Mouse (Mus musculus): Measurements from ENCODE around the gene Tmem242.
A peak's percentile ranks its signal among the peaks of the same experiment; 100 is the strongest.

The Tmem242 gene

DNA sequence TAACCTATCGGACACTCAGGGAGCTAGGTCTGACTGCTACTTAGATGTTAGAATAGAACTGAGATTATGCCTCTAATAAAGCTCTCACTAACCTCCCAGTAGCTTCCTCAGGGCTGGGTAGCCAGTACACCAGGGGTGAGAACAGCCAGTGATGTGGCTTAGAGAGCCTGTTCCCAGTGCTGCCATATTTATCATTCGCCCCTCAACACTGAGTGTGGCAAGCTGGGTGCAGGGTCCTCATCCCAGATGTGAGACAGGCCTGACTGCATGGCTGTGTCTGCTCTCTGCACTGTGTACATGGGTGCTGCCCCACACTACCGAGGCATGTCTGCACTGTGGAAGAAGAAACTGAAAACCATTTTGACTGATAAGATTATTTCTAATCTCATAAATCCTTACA is 26.0 kb downstream of the Tmem242 start:
- DNase-seq, result no peak

DNA sequence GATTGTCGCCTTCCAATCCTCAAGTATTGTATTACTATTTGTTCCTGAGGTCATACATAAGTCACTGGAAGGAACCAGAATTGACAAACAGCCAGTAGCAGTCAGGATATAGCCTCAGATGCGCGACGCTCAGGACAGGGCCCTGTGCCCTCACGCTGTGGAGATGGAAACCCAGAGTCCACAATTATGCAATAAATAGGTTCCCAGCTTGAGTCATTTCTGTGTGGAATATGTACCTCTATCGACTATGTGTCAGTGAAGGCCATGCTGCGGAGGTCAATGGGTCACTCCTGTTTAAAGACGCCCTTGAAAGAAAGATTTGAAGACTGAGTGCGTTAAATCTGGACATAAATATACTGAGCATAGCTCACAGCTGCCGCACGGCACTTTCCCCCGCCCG is 26.7 kb downstream of the Tmem242 start:
- DNase-seq, result no peak

DNA sequence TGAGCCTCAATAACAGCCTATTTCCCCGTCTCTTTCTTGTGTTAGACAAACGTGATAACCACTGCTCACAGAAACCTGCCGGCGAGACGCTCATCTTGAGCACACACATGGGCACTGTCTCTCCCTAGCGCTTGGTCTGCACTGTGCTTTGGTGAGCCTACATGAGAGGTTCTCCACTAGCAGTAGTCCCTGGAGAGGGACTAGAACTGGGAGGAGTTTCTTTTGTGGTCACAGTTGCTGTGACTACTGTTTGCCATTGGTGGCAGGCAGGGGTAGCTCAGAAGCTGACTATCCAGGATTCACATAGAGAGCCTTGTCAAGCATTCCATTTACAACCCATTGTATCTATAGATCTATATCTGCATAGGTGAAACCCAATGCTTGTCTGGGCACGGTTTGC is 27.3 kb downstream of the Tmem242 start:
- no peak for DNase-seq

DNA sequence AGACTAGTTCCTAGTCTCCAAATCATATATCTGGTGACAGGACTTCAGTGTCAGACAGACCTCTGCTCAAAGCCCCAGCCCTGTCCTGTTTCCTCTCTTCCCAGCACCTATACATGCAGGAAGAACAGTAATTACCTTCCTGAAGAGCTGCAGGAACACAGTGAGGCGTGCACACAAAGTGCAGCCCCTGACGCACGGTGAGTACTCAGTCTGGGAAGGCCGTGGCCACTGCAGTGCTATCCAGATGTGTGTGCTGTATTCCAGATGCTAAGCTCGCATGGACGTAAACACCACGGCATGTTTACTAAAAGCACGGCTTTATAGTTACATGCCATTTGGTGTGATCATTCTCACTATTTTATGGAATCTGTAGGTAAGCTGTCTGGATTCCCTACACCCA is 27.8 kb downstream of the Tmem242 start:
- DNase-seq, result no peak

DNA sequence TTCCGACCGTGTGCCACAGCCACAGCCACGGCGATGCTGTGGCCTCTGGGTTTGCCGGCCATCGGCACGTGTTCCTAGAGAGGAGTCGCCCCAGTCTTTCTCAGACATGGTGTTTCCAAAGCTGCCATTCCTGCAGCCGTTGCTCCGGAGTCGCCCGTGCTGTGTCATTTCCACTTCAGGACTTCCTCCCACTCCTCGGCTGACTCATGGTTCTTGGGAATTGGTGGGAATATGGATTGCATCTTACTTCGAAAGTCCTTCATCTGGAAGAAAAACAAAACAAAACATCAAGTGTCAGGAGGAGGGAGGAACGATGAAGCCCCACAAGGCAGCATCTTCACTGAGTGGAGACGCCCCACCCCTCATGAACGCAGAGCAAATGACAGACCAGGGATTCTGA is 28.9 kb downstream of the Tmem242 start:
- DNase-seq, result no peak

DNA sequence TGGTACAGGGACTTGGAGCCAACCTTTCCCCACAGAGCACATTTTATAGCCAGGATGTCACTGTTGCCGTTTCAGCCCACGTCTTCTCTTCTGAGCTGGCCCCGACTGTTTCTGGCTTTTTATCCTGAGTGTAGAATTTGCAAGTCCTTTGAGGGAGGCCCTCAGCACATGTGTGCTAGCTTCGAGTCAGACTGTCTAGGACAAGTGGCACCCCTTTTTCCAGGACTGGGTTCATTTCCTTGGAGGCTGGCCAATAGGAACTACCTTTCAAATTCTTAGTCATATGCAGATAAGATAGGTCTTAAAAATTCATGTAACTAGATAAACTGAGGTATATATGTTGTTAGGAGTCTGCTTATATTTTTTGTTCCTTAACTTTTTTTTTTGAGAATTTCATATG is 29.7 kb downstream of the Tmem242 start:
- DNase-seq, result no peak

DNA sequence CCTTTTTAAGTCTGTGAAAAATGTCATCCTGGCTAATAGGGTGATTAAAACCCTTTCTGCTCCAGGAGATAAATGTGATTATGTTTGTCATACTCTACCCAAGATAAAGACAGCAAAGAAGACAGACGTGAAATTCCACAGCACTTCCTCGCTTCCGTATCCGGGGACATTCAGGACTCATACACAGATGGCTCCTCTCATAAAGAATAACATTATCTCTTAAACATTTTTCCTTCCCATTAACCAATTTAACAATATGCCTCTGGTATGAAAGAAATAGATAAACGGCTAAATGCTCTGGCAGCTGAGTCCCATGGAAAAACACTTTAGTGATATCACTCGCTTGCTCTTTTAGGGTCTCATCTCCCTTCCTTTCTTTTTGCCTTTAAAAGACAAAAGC is 33.0 kb downstream of the Tmem242 start:
- DNase-seq, result no peak

DNA sequence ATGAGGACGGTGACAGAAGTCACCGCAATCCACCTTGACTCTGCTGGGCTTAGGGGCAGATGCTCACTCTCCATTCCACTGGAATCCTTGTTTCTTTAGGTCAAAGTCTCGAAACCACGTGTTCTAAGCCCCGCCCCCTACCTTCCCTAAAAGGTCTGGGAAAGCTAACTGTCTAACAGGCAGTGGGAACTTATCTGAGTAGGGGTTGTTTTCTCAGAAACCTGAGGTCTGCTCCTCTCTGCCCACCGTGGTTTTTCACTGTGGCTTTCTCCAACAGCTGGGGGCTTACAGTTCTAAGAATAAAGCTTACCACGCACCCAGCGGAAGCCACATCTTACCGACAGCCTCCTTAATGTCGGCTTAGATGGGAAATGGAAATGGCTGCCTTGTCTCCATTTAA is 33.5 kb downstream of the Tmem242 start:
- peak; percentile 19 to 49 for DNase-seq

DNA sequence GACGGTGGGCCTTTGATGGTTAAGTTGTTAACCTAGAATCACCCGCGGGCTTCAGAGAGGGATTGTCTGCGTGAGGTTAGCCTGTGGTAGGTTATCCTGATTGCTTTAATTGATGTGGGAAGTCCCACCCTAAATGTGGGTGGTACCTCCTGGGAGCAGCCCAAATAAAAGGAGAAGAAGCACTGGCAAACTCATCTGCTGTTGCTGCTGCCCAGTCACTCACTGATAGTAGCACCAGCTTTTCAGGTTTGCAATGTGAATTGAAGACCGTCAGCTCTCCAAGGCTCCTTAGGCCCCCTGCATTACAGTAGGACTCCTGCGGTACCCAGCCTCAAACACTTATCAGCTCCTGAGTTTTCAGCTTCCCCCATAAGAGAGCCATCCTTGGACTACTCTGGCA is 36.2 kb downstream of the Tmem242 start:
- no peak for DNase-seq

DNA sequence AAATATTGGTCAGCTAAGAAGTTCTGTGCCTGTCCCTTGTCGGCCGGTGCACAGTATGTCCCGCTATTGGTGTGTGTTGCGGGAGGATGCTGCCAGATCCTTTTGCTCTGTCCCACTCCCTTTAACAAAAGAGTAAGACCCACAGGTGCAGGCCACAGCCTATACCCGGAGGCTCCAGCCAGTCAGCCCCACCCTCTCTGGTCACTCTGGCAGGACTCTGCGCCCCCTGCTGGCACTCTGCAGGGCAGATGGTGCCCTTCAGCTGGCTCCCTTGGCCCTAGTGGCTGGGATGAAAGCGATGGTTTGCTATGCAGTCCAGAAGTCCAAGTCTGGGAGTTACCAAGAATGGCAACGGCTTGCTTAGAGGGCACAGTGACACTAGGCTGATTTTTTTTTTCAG is 37.4 kb downstream of the Tmem242 start:
- DNase-seq, result peak; percentile 27 to 30

DNA sequence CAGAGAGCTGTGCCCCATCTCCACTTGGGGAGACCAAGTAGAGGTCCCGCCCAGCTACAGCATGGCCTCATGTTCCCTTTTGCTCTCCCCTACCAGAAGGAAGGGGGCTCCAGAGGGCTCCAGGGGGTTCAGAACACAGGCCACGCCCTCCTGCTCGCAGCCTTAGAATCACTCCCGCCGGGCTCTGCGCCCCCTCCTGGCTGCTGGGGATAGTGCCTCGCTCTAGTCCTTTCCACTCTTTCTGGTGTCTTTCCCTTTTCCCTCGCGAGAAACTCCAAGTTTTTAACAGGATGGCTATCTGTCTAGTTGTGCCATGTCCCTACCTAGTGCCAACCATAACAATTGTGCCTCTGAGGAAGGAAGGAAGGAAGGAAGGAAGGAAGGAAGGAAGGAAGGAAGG is 38.0 kb downstream of the Tmem242 start:
- DNase-seq, result peak; percentile 28 to 32

DNA sequence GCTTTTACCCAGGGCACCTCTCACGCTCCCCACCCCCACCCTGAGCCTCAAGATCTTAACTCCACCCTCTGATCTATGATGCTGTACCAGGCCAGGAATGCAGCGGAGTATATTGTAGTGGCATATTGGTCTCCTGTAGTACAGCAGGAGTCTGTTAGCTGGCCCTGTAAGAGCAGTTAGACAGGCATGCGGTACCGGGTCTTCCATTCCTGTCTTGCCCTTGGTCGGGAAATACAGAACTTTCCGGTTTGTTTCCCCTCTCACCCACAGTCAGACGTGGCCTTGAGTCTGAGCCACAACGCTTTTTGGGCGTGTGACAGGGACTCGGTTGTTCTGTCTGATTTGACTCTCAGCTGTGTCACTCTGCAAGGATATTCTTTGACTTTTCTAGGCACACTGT is 38.8 kb downstream of the Tmem242 start:
- DNase-seq, result no peak

DNA sequence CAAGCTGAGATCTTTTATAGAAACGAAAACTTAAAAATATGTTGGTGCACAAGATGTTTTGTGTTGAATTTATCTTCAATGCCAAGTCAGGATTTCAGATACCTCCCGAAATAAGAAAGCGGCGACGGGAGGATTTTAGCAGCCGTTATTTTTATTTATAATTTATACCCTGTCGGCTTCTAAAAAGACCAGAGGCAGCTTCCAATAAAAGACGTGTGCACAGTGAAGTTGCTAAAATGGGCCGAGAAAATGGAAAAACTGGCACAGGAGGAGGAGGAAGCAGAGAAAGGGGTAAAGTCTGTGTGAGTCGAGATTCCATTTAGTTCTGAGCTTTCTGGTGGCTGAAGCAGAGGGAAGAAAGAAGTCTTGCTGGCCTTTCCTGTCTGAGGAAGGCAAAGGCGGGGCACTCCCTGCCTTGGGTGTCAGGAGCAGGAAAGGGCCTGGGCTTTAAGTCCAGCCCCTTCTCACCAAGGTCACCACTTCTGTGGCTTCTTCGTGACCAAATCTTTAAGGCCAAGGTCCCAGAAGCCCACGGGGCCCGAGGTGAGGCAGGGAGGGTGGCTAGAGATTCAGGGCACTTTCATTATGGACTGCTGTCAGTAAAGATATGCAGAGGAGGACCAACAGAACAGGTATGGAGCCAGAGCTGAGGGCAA is 39.5 kb downstream of the Tmem242 start:
- DNase-seq, result no peak

DNA sequence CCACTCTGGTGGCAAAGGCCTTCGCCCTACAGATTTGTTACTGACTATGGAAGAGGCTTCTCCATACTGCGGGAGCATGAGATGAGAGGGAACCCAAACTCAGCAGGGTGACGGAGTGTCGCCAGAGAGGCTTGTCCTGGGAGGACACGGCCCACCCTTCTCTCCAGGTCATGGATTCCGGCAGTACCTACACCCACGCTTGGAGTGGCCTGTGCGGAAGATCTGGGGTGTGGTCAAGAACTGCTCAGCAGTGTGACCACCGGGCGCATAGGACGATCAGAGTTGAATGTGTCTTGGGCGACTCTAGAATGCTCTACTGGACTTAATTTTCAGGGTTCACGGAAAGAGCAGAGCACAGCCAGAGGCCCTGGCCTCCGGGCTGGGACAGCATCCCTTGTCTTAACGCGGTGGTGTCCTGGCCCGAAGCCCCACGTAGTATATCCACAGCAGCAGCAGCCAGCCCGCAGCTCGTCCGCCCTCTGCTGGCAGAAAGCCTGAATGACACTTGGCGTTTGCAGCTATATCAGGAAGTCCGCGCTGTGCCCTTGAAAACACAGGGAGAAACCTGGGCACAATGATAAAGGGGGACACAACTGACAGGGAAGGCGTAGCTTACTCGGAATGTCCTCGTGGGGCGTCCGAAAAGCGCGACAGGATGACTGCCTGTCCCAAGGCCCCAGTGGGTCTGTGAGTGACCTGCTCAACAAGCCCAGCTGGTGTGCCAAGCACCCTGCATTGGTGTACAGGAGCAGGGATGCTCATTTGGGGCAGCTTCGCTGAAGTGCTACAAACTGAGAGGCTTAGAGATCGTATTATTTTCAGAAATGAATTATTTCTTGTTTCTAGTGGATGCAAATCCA is 42.7 kb downstream of the Tmem242 start:
- DNase-seq, result peak; percentile 42 to 53

DNA sequence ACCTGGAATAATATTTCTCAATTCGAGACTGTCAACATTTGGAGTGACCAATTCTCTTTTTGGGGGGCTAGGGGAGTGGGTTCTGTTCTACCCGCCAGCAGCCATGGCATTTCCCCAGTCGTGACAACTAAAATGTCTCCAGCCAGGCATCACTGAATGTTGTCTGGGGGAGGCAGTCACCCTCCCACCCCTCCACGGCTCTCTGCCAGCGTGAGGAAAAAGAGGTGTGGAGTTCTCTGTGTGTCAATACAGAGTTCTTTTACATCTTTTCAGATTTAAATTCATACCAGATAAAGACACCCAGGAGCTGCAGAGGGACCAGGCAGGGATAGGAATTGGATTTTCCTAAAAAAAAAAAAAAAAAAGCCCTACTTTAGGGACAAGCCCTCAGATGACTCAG is 43.8 kb downstream of the Tmem242 start:
- no peak for DNase-seq

DNA sequence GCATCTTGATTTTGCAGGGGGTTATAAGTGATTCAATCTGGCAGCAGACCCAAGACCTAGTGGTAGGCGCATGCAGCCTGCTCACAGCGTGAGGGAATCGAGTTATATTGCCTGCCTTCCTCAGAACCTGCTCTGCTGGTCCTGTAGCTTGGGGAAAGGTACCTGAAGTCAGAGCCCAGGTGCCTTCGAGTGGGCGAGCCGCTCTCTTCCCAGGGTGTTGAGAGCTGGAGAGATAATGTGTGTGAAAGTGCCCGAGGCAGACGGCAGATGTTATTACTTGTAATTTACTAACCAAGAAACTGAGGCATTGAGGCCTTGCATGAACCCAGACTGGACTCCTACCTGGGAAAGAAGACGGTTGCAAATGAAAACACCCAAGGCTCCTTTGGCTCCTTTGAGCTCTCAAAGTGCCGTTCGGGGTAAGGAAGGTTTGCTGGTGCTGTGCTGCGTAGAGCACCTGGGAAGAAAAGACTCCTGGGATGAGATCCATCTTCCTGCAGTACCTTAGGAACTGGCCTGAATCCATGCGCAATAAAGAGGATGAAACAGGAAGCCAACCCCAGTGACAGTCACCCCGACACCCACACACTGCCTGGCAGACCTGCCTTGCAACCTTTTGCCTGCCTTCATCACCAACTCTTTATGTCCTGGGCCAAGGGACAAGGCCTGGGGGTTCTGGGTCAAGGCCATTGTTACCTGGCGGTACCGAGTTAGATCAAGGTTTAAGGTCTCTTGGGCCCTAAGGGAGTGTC is 44.4 kb downstream of the Tmem242 start:
- DNase-seq, result no peak

DNA sequence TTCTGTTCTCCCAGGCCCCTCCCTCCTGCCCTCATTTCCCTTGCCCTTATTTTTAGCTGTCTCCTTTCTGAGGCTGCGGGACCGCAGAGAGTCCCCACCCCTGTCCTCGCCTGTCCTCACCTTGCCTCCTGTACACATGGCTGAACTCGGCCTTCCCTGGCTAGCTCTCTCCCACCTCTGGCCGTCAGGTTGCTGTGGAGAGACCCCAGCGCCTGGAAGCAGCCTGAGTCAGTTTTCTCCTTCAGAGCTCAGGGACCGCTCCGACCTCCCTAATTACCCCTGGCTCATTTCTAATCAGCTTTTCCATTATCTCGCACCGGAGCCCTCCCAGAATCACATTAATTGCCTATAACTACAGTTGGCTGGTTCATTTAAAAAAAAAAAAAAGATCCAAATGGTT is 49.4 kb downstream of the Tmem242 start:
- no peak for DNase-seq

DNA sequence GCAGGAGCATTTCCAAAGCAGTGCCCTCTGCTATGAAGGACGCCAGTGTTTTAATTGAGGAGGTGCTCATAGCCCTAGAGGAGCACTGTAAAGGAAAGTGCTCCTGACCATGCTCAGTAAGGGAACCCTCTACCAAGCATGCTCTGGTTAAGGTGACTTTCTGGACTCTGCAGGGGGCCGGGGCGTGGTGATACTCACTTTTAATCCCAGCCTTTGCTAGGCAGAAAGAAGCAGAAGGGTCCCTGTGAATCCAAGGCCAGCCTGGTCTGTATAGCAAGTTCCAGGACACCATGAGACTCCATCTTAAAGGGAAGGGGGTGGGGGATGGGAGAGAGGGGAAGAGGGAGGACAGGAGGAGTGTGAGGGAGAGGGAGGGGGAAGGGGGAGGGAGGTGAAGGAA is 51.7 kb downstream of the Tmem242 start:
- no peak for DNase-seq

DNA sequence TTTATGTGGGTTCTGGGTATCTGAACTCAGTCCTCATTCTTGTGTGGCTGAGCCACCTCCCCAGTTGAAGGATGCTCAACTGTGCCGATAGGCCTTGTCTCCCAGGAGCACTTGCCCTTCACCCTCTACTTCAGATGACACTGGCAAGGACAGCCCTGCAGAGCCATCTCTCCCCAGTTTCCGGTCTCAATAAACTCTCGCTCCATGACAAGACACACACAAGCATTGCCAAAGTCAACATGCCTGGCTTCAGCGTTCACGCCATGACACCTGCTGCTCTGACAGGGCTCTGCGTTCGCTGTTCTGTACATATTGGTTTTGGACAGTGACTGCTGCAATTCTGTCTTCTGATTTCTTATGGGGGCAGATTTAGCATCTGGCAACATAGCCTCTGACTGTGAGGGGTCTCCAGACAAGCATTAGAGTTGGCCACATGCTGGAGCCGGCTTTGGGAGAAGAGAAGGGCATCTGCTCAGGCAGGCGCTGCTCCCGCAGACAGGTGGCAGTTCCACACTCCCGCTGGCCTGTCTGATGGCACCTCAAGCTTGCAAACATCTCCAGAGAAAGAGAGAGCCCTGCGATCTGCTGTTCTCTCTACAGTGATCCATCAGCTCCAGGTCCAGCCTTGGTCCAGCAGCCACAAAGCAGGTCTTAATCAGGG is 53.0 kb downstream of the Tmem242 start:
- DNase-seq, result no peak

DNA sequence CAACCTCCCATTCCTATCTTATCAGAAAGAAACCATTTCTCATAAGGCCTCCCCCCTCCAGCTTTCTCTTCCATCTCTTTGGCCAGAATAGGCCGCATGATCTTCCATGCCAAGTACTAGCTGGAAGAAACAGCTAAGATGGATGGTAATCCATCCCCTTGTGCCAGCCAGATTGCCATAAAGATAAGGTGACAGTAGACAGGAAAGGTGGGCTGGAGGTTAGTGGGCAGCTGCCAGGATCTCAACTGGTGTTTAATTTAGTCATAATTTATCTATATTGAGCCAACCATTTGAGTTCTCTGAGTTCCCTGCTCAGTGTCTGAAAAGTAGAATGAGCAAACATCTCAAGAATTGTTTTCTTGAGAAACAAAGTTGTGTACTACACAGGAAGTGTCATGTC is 54.4 kb downstream of the Tmem242 start:
- DNase-seq, result no peak

DNA sequence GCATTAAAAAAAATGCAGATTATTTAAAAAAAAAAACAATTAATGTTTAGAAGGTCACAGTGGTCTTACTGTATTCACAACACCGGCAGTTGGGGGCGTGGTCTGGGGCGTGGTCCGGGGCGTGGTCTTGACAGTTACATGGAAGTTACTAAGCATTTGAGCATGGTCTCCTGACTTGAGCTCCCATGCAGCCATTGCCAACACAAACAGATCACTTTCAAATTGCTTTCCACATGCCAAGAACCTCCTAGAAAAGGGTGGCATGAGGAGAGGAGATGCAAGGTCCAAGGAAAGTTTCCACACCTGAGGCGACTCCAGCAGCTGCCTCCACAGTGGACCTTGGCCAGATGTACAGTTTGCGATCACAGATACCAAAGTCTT is 62.1 kb downstream of the Tmem242 start:
- DNase-seq, result peak; percentile 14 to 25

DNA sequence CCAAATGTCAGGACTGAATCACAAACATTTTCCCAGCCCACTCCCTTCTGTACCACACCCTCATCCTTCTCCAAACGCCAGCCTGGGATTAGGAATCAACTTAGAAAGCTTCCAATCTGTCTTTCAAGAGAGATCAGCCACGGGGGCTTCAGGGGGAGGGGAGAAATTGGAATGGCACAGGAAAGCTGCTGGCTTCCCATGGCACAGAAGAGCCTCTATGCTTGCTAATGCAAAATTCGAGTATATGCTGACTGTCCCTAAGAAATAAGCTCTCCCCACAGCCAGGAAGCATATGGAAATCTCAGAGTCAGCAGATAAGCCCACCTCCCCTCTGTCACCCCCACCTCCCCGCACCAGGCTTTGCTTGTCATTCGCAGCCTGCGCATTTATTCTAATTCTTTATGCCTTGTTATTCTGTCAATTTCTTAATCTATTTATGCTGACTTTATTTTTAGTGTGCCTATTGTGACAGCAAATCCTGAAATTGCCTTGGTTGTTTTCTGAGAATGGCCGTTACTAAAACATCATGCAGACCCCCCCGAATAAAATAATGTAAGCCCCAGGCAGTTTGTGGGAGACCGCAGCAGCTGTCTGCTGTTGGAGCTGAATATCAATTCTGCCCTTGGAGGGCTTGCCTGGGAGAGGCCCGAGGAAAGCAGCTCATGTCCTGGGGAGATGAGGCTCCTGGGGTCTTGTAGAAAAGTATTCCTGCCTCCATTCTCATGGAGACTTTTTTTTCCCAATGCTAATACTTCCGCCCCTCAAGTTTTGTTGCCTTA is 62.7 kb downstream of the Tmem242 start:
- DNase-seq, result no peak

DNA sequence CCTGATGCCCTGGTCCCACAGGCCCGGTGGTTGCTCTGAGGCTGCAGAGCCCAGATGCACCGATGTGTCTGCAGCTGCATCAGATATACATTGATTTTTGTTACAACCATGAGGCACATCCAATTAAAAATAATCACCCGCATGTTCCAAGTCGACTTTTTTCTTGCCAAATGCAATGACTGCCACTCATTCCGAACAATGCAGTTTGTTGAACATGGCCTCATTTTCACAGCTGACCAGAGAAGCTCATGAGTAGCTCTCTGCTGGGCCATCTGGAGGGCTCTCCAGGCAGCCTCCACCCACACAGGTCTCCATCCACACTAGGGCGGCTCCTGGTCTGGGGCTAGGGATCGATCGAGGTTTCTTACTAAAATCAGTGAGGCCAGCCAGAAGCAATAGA is 67.1 kb downstream of the Tmem242 start:
- DNase-seq, result no peak

Measured in thymus, adult 18-20 months (tissue).